16 mouse cellular contexts compared by ENCODE assay signal in genomic region chr10:39402487-39402886, GRCm38 (mm10). TPM values are rescaled to one million over a fixed set of nuclear protein-coding genes. Genes with fewer than 3 reads are reported as not detected.
DNase-seq lines count a peak whose midpoint lies in the region; ATAC-seq and TF ChIP-seq lines count a peak whose summit lies in the region.
"Had no signal": no experiment of that assay in that cellular context is flagged by ENCODE, and none has a peak within 500 bp of the region (broad histone marks: within the 10 kb centered on the region; RNA-seq: fewer than 3 reads in every experiment).

No protein-coding gene starts in this region.

- TF ChIP-seq CTCF in kidney, postnatal 0 days (IDR thresholded peaks at IDR 0.05; ENCODE audit: low read depth) = no peak

- H3K9me3 ChIP-seq in kidney, postnatal 0 days (replicated peaks; ENCODE audit: low read length) = no peaks in the 10 kb centered on the region
- 0 out of 2 replicates have a peak, but pooled peaks cover 4% of the 10 kb centered on the region for H3K9me3 ChIP-seq in kidney, embryonic 15.5 days (replicated peaks)
- H3K9me3 ChIP-seq: hindbrain, embryonic 15.5 days; limb, embryonic 13.5 days; lung, embryonic 15.5 days; midbrain, embryonic 13.5 days had no signal

- no peak overlapping the region for H3K27ac ChIP-seq in kidney, postnatal 0 days
- no peak overlapping the region for H3K27ac ChIP-seq in kidney, embryonic 15.5 days
- H3K27ac ChIP-seq: heart, embryonic 15.5 days; hindbrain, embryonic 15.5 days; limb, embryonic 13.5 days; lung, embryonic 15.5 days; midbrain, embryonic 13.5 days had no signal

- ATAC-seq in kidney, postnatal 0 days (replicated peaks; ENCODE audit: low FRiP score, low read depth) = no peak
- ATAC-seq in kidney, embryonic 15.5 days (replicated peaks; ENCODE audit: low FRiP score) = no peak
- ATAC-seq in common myeloid progenitor, adult 5-6 weeks (replicated peaks; ENCODE audit: low read depth, poor library complexity, severe bottlenecking) = peak; percentile 57
- ATAC-seq in neutrophil, adult 5-6 weeks (ENCODE audit: extremely low read depth, insufficient number of reproducible peaks, low FRiP score, poor library complexity, severe bottlenecking) = peak; percentile 74
- ATAC-seq: midbrain, embryonic 13.5 days had no signal

- H3K36me3 ChIP-seq in kidney, postnatal 0 days (ENCODE audit: insufficient read depth, low read length) = no peaks in the 10 kb centered on the region
- H3K36me3 ChIP-seq in kidney, embryonic 15.5 days = 0 out of 2 replicates have a peak, but pooled peaks cover 3% of the 10 kb centered on the region
- H3K36me3 ChIP-seq: hindbrain, embryonic 15.5 days; lung, embryonic 15.5 days had no signal

- intact Hi-C loops in left cerebral cortex, postnatal 10 days (cut with DNase I) = no loop called here

- no peak overlapping the region for H3K4me3 ChIP-seq in kidney, postnatal 0 days (replicated peaks; ENCODE audit: low read depth, low read length)
- no peak overlapping the region for H3K4me3 ChIP-seq in kidney, embryonic 15.5 days (replicated peaks)
- H3K4me3 ChIP-seq: heart, embryonic 15.5 days; hindbrain, embryonic 15.5 days; limb, embryonic 13.5 days; lung, embryonic 15.5 days; midbrain, embryonic 13.5 days had no signal

- no peak overlapping the region for H3K9ac ChIP-seq in kidney, postnatal 0 days (ENCODE audit: low read depth, low read length)
- H3K9ac ChIP-seq in kidney, embryonic 15.5 days = no peak overlapping the region
- H3K9ac ChIP-seq: heart, embryonic 15.5 days; hindbrain, embryonic 15.5 days; limb, embryonic 13.5 days; lung, embryonic 15.5 days; midbrain, embryonic 13.5 days had no signal

- peak; percentile 28 for DNase-seq in kidney, postnatal 0 days (ENCODE audit: low spot score)
- peak; percentile 70 to 74 for DNase-seq in spleen, postnatal 36 days (ENCODE audit: low spot score in 2 of 2)
- no peak for DNase-seq in spleen, postnatal 4 days (ENCODE audit: low spot score in 2 of 2)
- no peak for DNase-seq in left cerebral cortex, postnatal 10 days (ENCODE audit: extremely low spot score in 1 of 2, low spot score in 2 of 2)
- DNase-seq in liver = no peak
- DNase-seq: cerebellum, adult 2 months; gastrocnemius, postnatal 36 days had no signal

- WGBS in kidney, postnatal 0 days = 61% methylated on average over 6 of the region's 6 CpGs
- WGBS in kidney, embryonic 15.5 days = 68% methylated on average over 6 of the region's 6 CpGs

- no peaks in the 10 kb centered on the region for H3K27me3 ChIP-seq in kidney, postnatal 0 days (ENCODE audit: insufficient read depth, low read length)
- no peaks in the 10 kb centered on the region for H3K27me3 ChIP-seq in kidney, embryonic 15.5 days
- H3K27me3 ChIP-seq: CH12.LX; heart, embryonic 15.5 days; hindbrain, embryonic 15.5 days; limb, embryonic 13.5 days; lung, embryonic 15.5 days; midbrain, embryonic 13.5 days had no signal

- H3K4me2 ChIP-seq in kidney, postnatal 0 days (ENCODE audit: low read length) = no peak overlapping the region
- H3K4me2 ChIP-seq in kidney, embryonic 15.5 days = no peak overlapping the region
- H3K4me2 ChIP-seq: heart, embryonic 15.5 days; hindbrain, embryonic 15.5 days; limb, embryonic 13.5 days; lung, embryonic 15.5 days; midbrain, embryonic 13.5 days had no signal

- H3K4me1 ChIP-seq in kidney, postnatal 0 days (replicated peaks; ENCODE audit: insufficient read depth, low read length) = peaks cover 8% of the 10 kb centered on the region
- H3K4me1 ChIP-seq in kidney, embryonic 15.5 days = peaks cover 26% of the 10 kb centered on the region

RNA-seq across cellular contexts. Expression of gene Fyn, which starts 33.8 kb away (rescaled TPM):
- 23.7 and 27.8 TPM in 2 replicates for polyA plus RNA-seq in kidney, postnatal 0 days (2015; fragmentation: Nextera tagmentation; extraction: Ambion mirVana)
- polyA plus RNA-seq in kidney, embryonic 15.5 days (2015; fragmentation: Nextera tagmentation; extraction: Ambion mirVana) = 26.2 and 27.0 TPM in 2 replicates
- 29.0 and 37.6 TPM in 2 replicates for total RNA-seq in common myeloid progenitor, adult 5-6 weeks (2017)
- total RNA-seq in neutrophil, adult 5-6 weeks (2017) = 44.9 and 56.6 TPM in 2 replicates
- 100 to 1,000 TPM; 176 to 188 TPM for total RNA-seq in left cerebral cortex, postnatal 10 days (2021)

Comparison
In these comparisons a context has a peak if more than half of its experiments do, and no peak if none do; other contexts are left out.
1. DNase-seq: peak in kidney, postnatal 0 days (single experiment) and spleen, postnatal 36 days (2 of 2); none in spleen, postnatal 4 days (0 of 2), left cerebral cortex, postnatal 10 days (0 of 2) and liver (single experiment).
2. ATAC-seq: peak in common myeloid progenitor, adult 5-6 weeks (single experiment) and neutrophil, adult 5-6 weeks (single experiment); none in kidney, postnatal 0 days (single experiment) and kidney, embryonic 15.5 days (single experiment).